Mouse (Mus musculus) skeletal muscle tissue, postnatal 0 days (tissue): ENCODE results near the gene Erlec1. TPM values are rescaled to one million over a fixed set of nuclear protein-coding genes. Genes with fewer than 3 reads are reported as not detected.

Experiments used
- polyA plus RNA-seq: library from polyadenylated mRNA; unstranded; fragments of >200 nt; fragmentation: Nextera tagmentation; extraction: Ambion mirVana; gene quantifications from 2 replicates; pipeline ENCODE4 v1.2.1, GENCODE M21; 2015

The Erlec1 gene
- polyA plus RNA-seq, result 9.9 and 11.0 TPM in 2 replicates

GRCm38 (mm10) chr11:30954279-30954725, at the start of gene Erlec1:
TSS of gene Erlec1 (minus strand) at chr11:30954335.

GRCm38 (mm10) chr11:30985877-30986624, 31.9 kb upstream of the Erlec1 start, which contains the start of gene Chac2:
TSS of gene Chac2 (minus strand) at chr11:30986350.

DNA sequence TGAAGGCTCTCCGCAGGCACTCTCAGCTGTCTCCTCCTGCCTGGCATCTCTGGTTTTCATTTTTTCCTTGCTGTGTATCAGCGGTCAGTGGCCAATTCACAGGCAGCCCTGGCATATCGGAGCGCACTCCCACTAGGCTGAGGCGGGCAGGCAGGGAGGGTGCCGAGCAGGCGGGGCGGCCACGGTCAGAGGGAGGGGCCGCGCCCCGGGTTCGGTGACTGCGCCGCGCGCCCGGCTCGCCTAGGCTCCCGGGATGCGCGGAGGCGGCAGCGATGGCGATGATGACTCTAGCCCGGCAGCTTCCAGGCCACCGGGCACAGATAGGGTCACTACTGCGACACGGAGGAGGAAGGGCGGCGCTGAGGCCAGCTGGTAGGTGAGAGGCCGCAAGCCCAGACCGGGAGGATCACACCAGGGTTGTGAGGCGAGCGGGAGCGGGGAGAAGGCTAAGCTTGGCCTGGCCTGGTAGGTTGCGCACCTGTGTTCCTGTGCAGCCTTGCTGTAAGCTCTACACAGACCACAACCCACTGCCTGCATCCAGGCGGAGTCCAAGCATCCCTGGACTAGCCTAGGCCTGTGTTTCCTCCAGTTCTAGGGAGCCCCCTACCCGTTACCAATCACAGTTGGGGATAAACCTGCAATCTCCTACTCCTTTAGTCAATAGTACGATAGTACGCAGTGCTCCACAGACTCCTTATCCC, 68.8 kb downstream of the Erlec1 start, which contains the start of the genes Gpr75 and Asb3:
Gpr75 (plus strand) TSS at position 188 of the 701 bp plus-strand sequence.
Asb3 (plus strand) TSS at position 246 of the 701 bp plus-strand sequence.

Other genes with a start within 250 kb of the Erlec1 start
- gene Psme4, start 182.6 kb downstream of the Erlec1 start, polyA plus RNA-seq, result 9.5 and 11.8 TPM in 2 replicates
- 0.07 TPM in 1 of 2 replicates, not detected in the other for gene Gpr75, start 69.0 kb downstream of the Erlec1 start, polyA plus RNA-seq
- gene Asb3, start 68.9 kb downstream of the Erlec1 start, polyA plus RNA-seq, result 15.3 and 15.4 TPM in 2 replicates
- 7.0 and 7.9 TPM in 2 replicates for gene Chac2, start 32.0 kb upstream of the Erlec1 start, polyA plus RNA-seq
- gene Gm17332, start 228.1 kb upstream of the Erlec1 start, polyA plus RNA-seq, result not detected in 2 replicates